Mouse (Mus musculus): ENCODE results near the gene Galntl6.

DNA sequence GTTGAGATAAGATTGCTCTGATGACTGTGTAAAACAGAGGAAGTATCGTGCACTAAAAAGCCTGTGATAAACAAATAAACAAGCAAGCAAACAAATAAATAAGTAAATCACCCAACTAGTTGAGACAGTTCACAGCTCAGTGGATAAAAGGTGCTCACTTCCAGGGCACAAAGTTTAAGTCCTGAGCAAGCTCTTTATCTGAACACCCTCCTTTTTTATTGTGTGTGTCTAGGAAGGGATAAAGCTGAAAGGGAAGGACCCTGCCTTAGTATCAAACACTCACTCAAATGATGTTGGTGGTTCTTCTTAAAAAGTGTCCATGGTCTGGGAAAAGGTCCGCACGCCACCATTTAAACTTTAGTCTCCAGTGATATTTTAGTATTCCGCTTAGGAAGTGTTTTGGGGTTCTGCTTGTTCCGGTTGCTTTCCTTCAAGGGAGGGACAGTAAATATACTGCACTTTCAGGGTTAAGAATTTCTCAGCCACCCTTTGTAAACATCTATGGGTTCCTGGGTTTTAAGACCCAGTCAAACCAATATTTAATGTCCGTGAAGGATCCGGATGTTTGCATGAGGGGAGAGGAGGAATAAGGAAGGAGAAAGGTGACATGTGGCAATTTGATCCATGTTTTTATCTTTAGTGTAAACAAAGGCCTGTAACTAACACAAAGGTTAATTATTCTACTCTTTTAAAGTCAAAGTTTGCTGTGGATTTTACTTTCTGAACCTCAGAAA lies 1134.3 kb downstream of the Galntl6 start:
- TF ChIP-seq CTCF (IDR thresholded peaks at IDR 0.05) (no peak), EP300 (IDR thresholded peaks at IDR 0.05) (no peak)

Measured in lung, postnatal 0 days (tissue).